ENCODE assay signal across 9 mouse cellular contexts in genomic region chr12:3759419-3759818, GRCm38 (mm10). TPM values are rescaled to one million over a fixed set of nuclear protein-coding genes. Genes with fewer than 3 reads are reported as not detected.
A peak's percentile ranks its signal among the peaks of the same experiment; 100 is the strongest.
DNase-seq lines count a peak whose midpoint lies in the region; ATAC-seq lines count a peak whose summit lies in the region.
"Had no signal": no experiment of that assay in that cellular context is flagged by ENCODE, and none has a peak within 500 bp of the region (broad histone marks: within the 10 kb centered on the region; RNA-seq: fewer than 3 reads in every experiment).

No protein-coding gene starts in this region.

- no peak overlapping the region for H3K4me2 ChIP-seq in stomach, embryonic 14.5 days (replicated peaks; ENCODE audit: low read depth, low read length)
- H3K4me2 ChIP-seq in midbrain, embryonic 11.5 days = no peak overlapping the region
- H3K4me2 ChIP-seq: limb, embryonic 15.5 days had no signal

- peaks cover 9% of the 10 kb centered on the region for H3K4me1 ChIP-seq in stomach, embryonic 14.5 days (ENCODE audit: control insufficient read depth, insufficient read depth, low read length)
- no peaks in the 10 kb centered on the region for H3K4me1 ChIP-seq in midbrain, embryonic 11.5 days (ENCODE audit: control insufficient read depth, insufficient read depth, low read length)

- peak; percentile 39 for ATAC-seq in inflammation-experienced regulatory T-cells, adult 6 months
- ATAC-seq in stomach, embryonic 14.5 days (ENCODE audit: insufficient number of reproducible peaks, insufficient read depth, low FRiP score, low read depth) = peak; percentile 70; the same call in 1 of the 2 replicates
- ATAC-seq in midbrain, embryonic 11.5 days (ENCODE audit: low FRiP score) = no peak

- peak; percentile 41 for DNase-seq in ovary, adult 18-20 months (ENCODE audit: low spot score)
- no peak for DNase-seq in ovary, postnatal 10 days (ENCODE audit: low spot score)
- DNase-seq in c-Kit-positive CD71-negative TER-119-negative erythroid progenitor cells, embryonic 14.5 days (ENCODE audit: low read depth) = peak; percentile 50
- DNase-seq in lung, adult 18-20 months = peak; percentile 71 to 73
- DNase-seq in frontal cortex, adult 2 months (ENCODE audit: extremely low spot score in 1 of 2, low spot score in 1 of 2) = no peak
- DNase-seq in midbrain, embryonic 11.5 days (ENCODE audit: low spot score, missing footprints) = no peak

- no peaks in the 10 kb centered on the region for H3K9me3 ChIP-seq in stomach, embryonic 14.5 days (ENCODE audit: control insufficient read depth, low read depth, low read length)
- H3K9me3 ChIP-seq in midbrain, embryonic 11.5 days (ENCODE audit: control insufficient read depth, low read length) = no peaks in the 10 kb centered on the region
- H3K9me3 ChIP-seq: limb, embryonic 15.5 days had no signal

- H3K27ac ChIP-seq in stomach, embryonic 14.5 days (ENCODE audit: low read length) = peak overlapping the region; percentile 40; the same call in 1 of the 2 replicates
- no peak overlapping the region for H3K27ac ChIP-seq in midbrain, embryonic 11.5 days (ENCODE audit: low read depth, low read length)

- H3K36me3 ChIP-seq in stomach, embryonic 14.5 days (ENCODE audit: control insufficient read depth, insufficient read depth, low read length) = no peaks in the 10 kb centered on the region
- H3K36me3 ChIP-seq in midbrain, embryonic 11.5 days (ENCODE audit: control insufficient read depth, insufficient read depth, low read length) = no peaks in the 10 kb centered on the region

- no peak overlapping the region for H3K4me3 ChIP-seq in stomach, embryonic 14.5 days (ENCODE audit: low read depth, low read length)
- H3K4me3 ChIP-seq in midbrain, embryonic 11.5 days (ENCODE audit: low read depth, low read length) = no peak overlapping the region
- H3K4me3 ChIP-seq: limb, embryonic 15.5 days had no signal

- no peaks in the 10 kb centered on the region for H3K27me3 ChIP-seq in stomach, embryonic 14.5 days (ENCODE audit: control insufficient read depth, insufficient read depth, low read length)
- H3K27me3 ChIP-seq in midbrain, embryonic 11.5 days (ENCODE audit: control insufficient read depth, insufficient read depth, low read length) = no peaks in the 10 kb centered on the region
- H3K27me3 ChIP-seq: limb, embryonic 15.5 days had no signal

- H3K9ac ChIP-seq in stomach, embryonic 14.5 days (replicated peaks; ENCODE audit: low read depth, low read length) = no peak overlapping the region
- H3K9ac ChIP-seq in midbrain, embryonic 11.5 days (ENCODE audit: low read length) = no peak overlapping the region
- H3K9ac ChIP-seq: limb, embryonic 15.5 days had no signal

- WGBS in stomach, embryonic 14.5 days = 26% methylated on average over 4 of the region's 4 CpGs
- WGBS in midbrain, embryonic 11.5 days = 67% methylated on average over 4 of the region's 4 CpGs

RNA-seq across cellular contexts. Expression of gene Dnmt3a, which starts 46.4 kb away (rescaled TPM):
- 10 to 100 TPM; 16.8 to 25.5 (median 23.8) TPM for polyA plus RNA-seq in inflammation-experienced regulatory T-cells, adult 6 months (2017; shearing (Covaris generic))
- polyA plus RNA-seq in stomach, embryonic 14.5 days (2014; fragmentation: Nextera tagmentation; extraction: Ambion mirVana) = 77.9 and 83.1 TPM in 2 replicates
- 42.5 and 44.7 TPM in 2 replicates for polyA plus RNA-seq in frontal cortex, adult 2 months (2012; rRNA removed)
- polyA plus RNA-seq in midbrain, embryonic 11.5 days (2014; fragmentation: Nextera tagmentation; extraction: Ambion mirVana) = 49.6 and 56.5 TPM in 2 replicates

Comparison
In these comparisons a context has a peak if more than half of its experiments do, and no peak if none do; other contexts are left out.
1. DNase-seq: peak in ovary, adult 18-20 months (single experiment), c-Kit-positive CD71-negative TER-119-negative erythroid progenitor cells, embryonic 14.5 days (single experiment) and lung, adult 18-20 months (2 of 2); none in ovary, postnatal 10 days (single experiment), frontal cortex, adult 2 months (0 of 2) and midbrain, embryonic 11.5 days (single experiment).